Mouse (Mus musculus) lung, adult 2 months (tissue): ENCODE data around the gene Hoxd9.

Experiments
- CTCF ChIP-seq: fragments of 200-500 bp; IDR thresholded peaks from 2 replicates; pipeline ENCODE4 v1.5.1; 2011; ENCODE audit warnings: mild to moderate bottlenecking, low read length, control low read depth; ENCODE audit not compliant: insufficient read depth
- POLR2A ChIP-seq: fragments of 200-500 bp; IDR thresholded peaks from 2 replicates; pipeline ENCODE4 v1.6.1; 2011; ENCODE audit warnings: low read depth, mild to moderate bottlenecking, control low read depth, low read length, borderline replicate concordance; ENCODE audit errors: extremely low read depth

DNA sequence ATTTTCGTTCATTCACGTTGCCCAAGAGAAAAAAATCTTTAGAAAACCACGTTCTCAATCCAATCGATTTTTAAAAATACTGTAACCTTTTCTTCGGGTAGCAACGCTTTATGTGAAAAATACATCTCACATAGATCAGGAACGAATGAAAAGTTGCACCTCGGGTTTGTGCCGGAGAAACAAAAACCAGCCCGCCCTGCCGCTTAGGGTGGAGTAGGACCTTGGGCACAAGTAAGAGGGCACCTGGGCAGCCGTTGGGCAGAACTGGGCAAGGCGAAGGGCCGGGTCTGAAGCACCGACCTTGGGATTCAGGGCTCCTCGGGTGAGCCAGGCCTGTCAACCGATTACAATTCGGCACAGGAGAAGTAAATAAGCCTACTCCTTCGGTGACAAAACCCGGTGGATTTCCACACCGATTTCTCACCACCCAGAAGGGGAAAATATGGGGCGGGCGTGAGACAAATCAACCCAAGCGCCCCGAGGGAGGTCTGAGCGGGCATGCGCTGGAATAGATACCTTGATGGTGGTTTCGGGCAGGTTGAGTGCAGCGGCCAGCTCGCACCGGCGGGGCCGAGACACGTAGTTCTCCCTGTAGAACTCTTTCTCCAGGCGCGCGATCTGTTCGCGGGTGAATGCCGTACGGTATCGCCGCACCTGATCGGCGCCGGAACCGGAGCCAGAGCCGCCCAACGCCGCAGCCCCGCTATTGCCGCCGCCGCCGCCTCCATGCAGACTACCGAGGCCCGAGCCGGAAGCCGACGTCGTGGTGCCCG is 40.1 kb upstream of the Hoxd9 start:
- TF ChIP-seq POLR2A = no peak
- TF ChIP-seq CTCF = no peak
